Mouse (Mus musculus) forebrain, embryonic 13.5 days (tissue): ENCODE results near the gene Idh1. TPM values are rescaled to one million over a fixed set of nuclear protein-coding genes. Genes with fewer than 3 reads are reported as not detected.

Source experiments
- polyA plus RNA-seq: library from polyadenylated mRNA; unstranded; fragments of >200 nt; fragmentation: Nextera tagmentation; extraction: Ambion mirVana; gene quantifications from 2 replicates; pipeline ENCODE4 v1.2.1, GENCODE M21; 2015

The Idh1 gene
- polyA plus RNA-seq, 1 experiment from 2014 or later, result 399 TPM

Other genes starting within 250 kb of the Idh1 start
- 7.5 and 9.4 TPM in 2 replicates for gene Plekhm3, start 229.7 kb downstream of the Idh1 start, polyA plus RNA-seq
- gene Akr1cl, start 153.7 kb downstream of the Idh1 start, polyA plus RNA-seq, result 0.10 TPM in 1 of 2 replicates, not detected in the other
- 0.38 TPM in 1 of 2 replicates, not detected in the other for gene Cryge, start 135.4 kb downstream of the Idh1 start, polyA plus RNA-seq
- gene Crygd, start 123.0 kb downstream of the Idh1 start, polyA plus RNA-seq, result not detected in 2 replicates
- gene Crygc, start 112.8 kb downstream of the Idh1 start, polyA plus RNA-seq, result not detected in 2 replicates
- gene Crygb, start 104.2 kb downstream of the Idh1 start, polyA plus RNA-seq, result not detected in 2 replicates
- gene Cryga, start 83.1 kb downstream of the Idh1 start, polyA plus RNA-seq, result not detected in 2 replicates
- not detected in 2 replicates for gene Gm28845, start 66.9 kb downstream of the Idh1 start, polyA plus RNA-seq
- gene D630023F18Rik, start 63.3 kb downstream of the Idh1 start, polyA plus RNA-seq, result 0.09 and 0.50 TPM in 2 replicates
- 13.5 and 15.7 TPM in 2 replicates for gene Pikfyve, start 183 bp upstream of the Idh1 start, polyA plus RNA-seq
- 0.54 and 1.1 TPM in 2 replicates for gene Pth2r, start 95.6 kb upstream of the Idh1 start, polyA plus RNA-seq